Mouse (Mus musculus) B cell, adult 2 months (primary cell): Measurements from ENCODE around the gene Gbx2.

Experiments used
- DNase-seq, 2 experiments: peaks; one replicate each; pipeline ENCODE4 v3.0.0; 2022

The Gbx2 gene

DNA sequence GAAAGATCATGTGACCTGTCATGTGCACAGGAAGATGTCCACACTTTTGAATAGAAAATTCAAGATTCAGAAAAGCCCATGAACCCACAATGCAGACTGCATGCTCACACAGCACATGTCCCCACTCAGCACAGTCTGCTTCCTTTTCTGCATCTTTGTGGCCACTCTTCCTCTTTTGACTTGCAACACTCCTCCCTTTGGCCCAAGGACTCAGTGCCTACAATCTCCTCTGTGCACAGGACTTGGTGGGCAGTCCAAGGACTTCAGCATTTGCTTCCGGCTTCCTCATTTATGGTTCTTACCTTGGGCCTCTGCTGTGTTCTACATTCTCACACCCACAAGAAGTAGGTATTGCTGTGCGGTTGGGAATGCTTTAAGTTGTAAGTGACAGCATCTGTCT is 28.7 kb downstream of the Gbx2 start:
- DNase-seq = no peak

DNA sequence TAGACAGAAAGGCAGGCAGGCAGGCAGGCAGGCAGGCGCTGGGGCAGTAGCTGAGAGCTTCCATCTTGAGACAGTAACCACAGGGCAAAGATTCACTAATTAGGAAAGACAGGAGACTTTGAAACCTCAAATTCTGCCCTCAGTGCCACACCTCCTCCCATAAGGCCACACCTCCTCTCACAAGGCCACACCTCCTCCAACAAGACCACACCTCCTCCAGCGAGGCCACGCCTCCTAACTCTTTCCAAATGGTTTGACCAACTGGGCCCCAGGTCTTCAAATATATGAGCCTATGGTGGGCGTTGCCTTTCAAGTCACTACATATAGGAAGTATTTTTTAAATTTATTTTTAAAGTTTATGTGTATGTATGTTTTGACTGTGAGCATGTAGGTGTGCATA is 29.6 kb downstream of the Gbx2 start:
- DNase-seq = no peak

DNA sequence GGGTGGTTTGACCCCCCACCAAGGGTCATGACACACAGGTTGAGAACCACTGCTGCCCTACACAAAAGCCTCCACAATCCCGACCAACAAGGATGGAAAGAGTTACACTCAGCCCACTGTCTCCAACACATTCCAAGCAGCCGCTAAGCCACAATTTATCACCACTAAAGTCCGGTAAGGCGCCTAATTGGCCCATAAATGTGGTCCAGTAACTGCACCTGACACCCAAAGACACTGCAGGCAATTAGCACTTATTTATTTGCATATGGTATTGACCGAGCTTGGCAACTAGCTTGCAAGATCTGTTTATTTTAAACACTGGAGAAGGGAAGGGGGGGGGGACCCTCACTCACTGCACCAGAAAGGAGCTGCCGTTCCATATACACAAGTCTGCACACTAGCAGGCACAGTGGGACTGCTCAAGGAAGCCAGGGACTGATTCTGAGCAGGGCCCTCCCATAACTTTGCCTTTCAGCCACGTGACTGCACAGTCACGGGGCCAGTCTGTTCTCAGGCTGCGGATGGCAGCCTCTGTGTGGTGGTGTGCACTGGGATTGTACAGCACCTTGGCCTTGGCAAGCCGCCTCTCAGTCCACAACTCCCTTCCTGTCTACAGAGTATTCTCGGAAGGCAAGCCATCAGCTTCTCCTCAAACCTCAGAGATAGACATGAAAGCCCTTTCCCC is 31.1 kb downstream of the Gbx2 start:
- no peak for DNase-seq

DNA sequence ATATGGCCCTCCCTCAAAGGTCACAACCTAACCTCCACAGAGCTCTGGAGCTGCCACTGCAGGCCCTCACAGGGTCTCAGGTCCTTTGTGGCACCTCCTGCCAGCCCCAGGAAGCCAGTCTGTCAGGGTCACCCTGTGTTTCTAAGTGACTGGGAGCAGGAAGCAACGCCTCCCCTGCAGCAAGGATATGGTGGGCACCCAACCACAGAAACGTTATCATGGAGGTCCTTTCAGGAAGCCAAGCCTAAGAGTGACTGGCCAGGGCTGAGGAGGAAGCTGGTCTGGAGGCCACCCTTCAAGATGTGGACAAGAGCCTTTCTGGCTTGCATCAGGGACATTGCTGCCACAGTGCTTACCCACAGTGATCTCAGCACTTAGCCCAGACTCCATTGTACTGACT is 31.9 kb downstream of the Gbx2 start:
- no peak for DNase-seq

DNA sequence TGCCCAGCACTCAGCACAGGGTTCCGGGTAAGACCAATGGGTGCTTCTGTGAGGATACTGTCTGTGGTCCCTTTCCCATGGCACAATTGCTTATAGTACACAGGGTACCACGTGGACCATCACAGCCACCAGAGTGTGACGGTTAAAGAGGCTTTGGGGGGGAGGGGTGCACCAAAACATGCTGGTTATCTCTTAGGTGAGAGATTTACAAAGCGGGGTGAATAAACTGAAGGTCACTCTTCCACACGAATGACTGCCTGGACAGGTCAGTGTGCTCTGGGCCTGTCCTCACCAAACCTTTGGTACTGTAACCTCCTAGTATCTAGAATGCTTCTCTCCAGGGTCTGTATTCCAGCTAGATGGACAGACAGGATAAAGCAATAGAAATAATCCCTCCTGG is 35.2 kb downstream of the Gbx2 start:
- no peak for DNase-seq

DNA sequence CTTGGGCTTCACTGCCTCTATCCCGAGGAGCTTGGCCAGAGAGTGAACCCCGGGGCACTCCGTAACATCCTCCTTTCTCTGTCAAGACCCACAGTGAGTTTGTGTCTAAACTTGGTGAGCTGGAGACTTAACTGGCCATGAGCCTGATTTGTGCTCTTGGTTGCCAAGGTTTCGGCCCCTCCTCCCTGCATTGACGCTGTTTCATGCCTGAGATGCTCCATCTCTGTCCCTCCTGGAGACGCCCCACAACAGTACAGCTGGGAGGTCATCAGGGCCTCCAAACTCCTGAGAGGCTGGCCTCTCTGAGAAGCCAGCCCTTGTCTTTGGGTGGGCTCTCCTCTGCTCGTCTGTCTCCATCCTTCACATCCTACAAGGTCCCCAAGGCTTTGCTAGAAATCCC is 38.7 kb downstream of the Gbx2 start:
- no peak for DNase-seq

DNA sequence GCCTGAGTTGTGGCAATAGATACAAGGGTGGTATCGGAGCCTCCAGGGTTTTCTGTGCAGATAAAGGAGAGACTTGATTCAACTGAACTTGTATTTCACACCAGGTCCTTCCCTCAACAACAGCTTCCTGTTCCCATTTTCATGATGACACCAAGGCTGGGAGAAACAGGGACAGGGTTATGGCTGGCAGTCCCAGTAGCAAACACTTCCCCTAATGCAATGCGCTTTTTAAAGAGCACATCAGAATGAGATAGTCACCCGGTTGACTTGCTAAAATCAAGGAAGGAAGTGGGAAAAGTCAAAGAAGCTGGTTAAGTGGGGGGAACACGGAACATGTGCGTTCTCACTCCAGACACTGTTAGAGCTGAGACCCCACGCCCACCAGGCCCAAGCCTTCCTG is 39.6 kb downstream of the Gbx2 start:
- DNase-seq = no peak

DNA sequence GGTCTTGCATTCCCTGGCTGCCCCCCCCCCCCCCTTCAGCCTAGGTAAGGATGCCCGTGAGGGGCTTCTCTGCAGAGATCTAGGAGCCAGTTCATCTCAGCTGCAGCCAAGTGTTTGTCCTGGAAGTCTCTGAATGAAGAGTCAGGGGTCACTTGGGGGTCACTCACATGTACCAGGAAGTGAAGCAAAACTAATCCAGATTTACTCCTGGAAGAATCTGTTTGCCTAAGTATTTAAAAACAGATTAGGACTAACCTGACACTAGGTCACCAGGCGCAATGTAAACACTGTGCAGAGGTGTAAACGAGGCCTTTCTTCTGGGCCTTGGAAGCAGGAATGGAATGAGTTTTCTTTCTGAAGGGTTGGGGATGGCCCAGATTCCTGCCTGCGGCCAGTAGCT is 45.3 kb downstream of the Gbx2 start:
- no peak for DNase-seq

DNA sequence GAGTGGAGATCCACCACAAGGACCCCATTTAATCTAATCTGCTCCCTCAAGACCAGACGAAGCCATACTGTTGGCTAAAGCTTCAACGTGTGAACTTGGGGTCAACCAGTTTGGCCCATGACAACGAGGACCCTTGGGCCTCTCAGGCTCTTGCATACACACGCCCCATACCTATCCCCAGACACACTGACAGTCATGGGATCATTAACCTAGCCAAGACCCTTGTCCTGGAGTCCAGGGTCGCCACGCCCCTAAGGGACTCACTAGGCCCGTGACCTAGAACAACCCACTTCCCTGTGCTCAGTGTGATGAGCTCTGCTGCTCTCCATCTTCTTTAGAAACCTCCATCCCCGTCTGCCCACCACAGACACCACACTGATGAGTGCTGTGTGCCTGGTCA is 46.6 kb downstream of the Gbx2 start:
- DNase-seq = no peak

DNA sequence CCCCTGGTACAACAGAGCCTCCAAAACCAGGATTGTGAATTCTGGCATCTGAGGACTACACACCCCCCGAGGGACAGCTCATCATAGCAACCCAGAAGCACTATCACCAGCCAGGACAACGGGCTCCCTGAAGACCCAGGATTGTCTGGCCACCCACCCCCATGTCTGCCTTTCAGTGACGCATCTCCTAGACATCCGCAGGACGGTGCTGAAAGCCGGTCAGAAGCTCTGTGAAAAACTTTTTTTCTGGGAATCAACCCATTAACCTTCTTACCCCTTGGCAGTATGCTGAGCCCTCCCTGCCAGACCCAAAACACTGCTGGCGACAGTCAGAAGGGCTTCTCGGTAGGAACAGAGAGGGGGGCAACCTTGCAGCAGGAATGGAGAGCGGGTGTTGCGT is 50.1 kb downstream of the Gbx2 start:
- DNase-seq = no peak

DNA sequence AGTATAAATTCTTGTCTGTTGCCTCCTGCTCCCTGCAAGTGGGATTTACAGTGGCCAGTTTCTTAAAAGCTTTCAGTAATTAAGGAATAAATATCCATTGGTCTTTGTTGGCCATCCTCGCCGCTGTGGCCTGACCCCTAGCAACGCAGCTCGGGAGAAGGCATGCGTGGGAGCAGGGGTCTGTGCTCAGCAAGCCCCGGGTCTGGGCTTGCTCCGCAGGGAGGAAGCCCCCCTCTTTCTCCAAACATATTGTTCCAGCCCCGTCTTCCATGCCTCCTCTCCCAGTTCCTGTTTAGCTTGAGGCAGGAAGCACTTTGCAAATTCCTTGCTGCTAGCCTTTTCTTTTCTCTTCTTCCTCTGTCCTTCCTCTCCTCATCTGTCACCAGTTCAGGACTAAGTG is 50.8 kb downstream of the Gbx2 start:
- DNase-seq = no peak

DNA sequence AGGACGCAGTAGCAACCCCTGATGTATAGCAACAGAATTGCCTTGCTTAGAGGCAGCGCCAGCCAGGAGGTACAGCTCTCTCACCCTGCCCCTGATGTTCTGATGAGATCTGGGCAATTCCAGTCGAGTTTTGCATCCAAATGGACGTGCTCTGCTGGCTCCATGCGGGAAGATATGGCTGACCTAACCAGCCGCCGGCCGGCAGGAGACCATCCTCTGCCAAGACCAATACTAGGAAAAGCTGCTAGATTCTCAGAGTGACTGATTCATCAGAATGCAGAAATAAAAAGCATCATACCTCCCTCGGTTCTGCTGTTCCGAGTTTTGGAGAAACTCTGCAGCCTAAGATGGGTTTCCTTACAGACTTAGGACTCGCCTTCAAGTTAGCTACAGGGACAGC is 52.5 kb downstream of the Gbx2 start:
- DNase-seq = no peak
